Mouse (Mus musculus) lung, postnatal 0 days (tissue): ENCODE data around the gene Stx19.

Source experiments
- CTCF ChIP-seq: IDR thresholded peaks from 2 replicates; pipeline ENCODE4 v1.5.1; 2016; ENCODE audit warnings: antibody characterized with exemption, mild to moderate bottlenecking
- EP300 ChIP-seq: IDR thresholded peaks from 2 replicates; pipeline ENCODE4 v1.6.1; 2016; ENCODE audit warnings: antibody characterized with exemption, mild to moderate bottlenecking, control low read depth

GRCm38 (mm10) chr16:62854191-62855068, 40.0 kb downstream of the Stx19 start, which contains the start of gene Pros1:
- no peak for TF ChIP-seq EP300
- no peak for TF ChIP-seq CTCF
